Mouse (Mus musculus): ENCODE measurements around the gene Camp.

Gene Camp

GRCm38 (mm10) chr9:109870983-109871572 is 21.7 kb upstream of the Camp start:
- peak; percentile 66; the same call in 1 of the 2 replicates for TF ChIP-seq GATA4 (IDR thresholded peaks at IDR 0.05; ENCODE audit: insufficient replicate concordance, low read length)

- no peak for TF ChIP-seq GATA4 (IDR thresholded peaks at IDR 0.05; ENCODE audit: insufficient replicate concordance, low read length)
Observed at GRCm38 (mm10) chr9:109866218-109866617, 16.8 kb upstream of the Camp start.

- TF ChIP-seq GATA4 (IDR thresholded peaks at IDR 0.05; ENCODE audit: insufficient replicate concordance, low read length), result no peak
Observed at GRCm38 (mm10) chr9:109863085-109863484, 13.7 kb upstream of the Camp start.

DNA sequence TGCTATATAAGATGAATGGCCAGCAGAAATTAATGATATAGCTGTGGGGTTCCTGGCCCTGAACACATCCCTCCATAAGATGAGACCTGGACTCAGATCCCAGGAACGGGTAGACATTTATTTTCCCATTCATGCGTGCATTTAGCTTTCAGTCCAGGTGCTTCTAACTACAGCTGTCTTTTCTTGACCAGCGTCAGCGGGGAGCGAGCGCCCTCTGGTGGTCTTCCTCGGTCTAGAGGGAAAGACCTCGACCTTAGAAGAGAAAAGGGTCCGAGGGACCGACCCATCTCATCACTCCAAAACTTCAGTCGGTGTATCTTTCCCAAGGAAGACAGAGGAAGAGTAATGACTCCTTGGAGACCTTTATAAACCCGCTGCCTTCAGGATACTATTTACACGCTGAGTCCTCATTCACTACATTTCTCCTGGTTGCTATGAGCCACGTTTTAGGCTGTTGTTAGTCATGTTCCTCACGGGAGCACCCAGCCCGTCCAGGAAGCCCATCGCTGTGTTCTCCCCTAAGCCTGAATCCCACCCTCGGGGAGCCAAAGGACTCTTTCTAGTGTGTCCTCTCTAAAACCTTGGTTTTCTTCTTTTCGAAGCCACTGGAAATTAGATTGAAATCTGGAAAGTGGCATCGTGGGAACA is 13.1 kb upstream of the Camp start:
- TF ChIP-seq GATA4 (IDR thresholded peaks at IDR 0.05; ENCODE audit: insufficient replicate concordance, low read length), result no peak

DNA sequence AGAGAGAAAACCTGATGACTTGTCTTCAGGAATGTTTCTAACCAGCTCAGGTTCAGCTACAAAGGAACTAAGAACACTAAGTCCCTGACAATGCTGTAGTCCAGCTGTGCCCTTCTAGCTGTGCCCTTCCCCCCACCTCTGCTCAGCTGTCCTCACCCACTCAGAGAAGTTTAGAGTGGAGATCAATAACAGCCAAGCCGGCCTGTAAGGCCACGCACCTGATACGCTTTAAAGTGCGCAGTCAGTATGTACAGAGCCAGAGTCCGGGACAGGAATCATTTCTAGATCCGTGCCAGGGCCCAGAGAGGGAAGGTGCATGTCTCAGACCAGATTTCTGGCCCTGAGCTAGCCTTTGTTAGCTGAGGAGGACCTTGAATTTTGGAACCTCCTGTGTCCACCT is 6.5 kb upstream of the Camp start:
- no peak for TF ChIP-seq GATA4 (IDR thresholded peaks at IDR 0.05; ENCODE audit: insufficient replicate concordance, low read length)

GRCm38 (mm10) chr9:109854341-109854740 is 4.9 kb upstream of the Camp start:
- TF ChIP-seq GATA4 (IDR thresholded peaks at IDR 0.05; ENCODE audit: insufficient replicate concordance, low read length), result no peak

- no peak for TF ChIP-seq GATA4 (IDR thresholded peaks at IDR 0.05; ENCODE audit: insufficient replicate concordance, low read length)
Observed at GRCm38 (mm10) chr9:109850099-109850498, 682 bp upstream of the Camp start.

DNA sequence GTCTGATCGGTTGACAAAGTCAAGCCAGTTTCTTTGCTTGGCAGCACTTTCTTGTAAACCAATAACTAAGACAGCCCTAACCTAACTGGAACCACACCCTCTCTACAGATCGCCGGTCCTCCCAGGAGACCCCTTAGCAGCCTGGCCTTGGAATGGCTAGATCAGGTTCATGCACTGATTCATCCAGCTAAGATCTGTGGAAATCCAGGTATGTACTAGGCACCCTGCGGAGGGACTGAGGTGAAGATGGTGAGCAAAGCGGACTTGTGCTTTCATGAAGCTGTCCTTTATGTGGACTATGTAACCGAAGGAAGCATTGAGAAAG is 16.4 kb downstream of the Camp start:
- no peak for TF ChIP-seq GATA4 (IDR thresholded peaks at IDR 0.05; ENCODE audit: insufficient replicate concordance, low read length)

- TF ChIP-seq GATA4 (IDR thresholded peaks at IDR 0.05; ENCODE audit: insufficient replicate concordance, low read length), result peak; percentile 68; the same call in 1 of the 2 replicates
Observed at GRCm38 (mm10) chr9:109832391-109833087, 16.9 kb downstream of the Camp start, which contains the start of gene Nme6. Gene Nme6 (plus strand): TSS chr9:109832749.

GRCm38 (mm10) chr9:109826181-109826580 is 23.2 kb downstream of the Camp start:
- TF ChIP-seq GATA4 (IDR thresholded peaks at IDR 0.05; ENCODE audit: insufficient replicate concordance, low read length), result no peak

DNA sequence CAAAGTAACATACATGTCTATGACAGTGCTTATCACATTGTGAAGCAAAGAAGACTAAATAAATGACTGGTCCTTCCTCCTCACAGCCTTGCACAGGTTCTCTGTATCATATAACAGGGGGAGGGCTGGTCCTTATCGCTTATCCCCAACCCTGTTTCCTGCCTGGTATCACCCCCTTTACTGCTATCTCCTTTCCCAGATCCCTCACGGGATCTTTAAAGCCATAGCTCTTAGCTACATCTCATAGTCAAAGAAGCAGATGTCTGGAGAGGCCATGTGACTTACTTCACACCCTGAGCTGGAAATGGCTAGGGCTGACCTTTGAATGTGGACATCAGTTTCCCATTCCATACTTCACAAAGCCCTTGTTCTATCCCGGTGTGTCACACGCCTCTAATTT is 23.7 kb downstream of the Camp start:
- TF ChIP-seq GATA4 (IDR thresholded peaks at IDR 0.05; ENCODE audit: insufficient replicate concordance, low read length), result no peak

DNA sequence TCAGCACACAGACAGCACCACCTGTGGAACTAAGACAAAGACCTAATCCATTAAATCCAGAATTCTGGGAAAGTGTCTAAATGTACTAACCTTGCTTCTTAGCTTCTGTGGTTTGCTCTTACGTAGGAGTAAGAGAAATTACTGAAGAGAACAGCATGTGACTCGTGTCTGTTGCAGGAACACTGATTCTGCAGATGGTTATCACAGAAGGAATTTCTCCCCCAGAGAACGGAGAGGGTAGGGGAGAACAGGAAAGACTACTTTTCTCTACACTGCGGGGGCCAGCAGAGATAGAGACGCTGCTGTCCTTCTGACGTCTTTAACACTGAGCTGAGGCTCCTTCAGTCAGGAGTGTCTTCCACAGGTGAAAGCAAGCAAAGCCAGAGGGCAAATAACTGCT is 33.1 kb downstream of the Camp start:
- no peak for TF ChIP-seq GATA4 (IDR thresholded peaks at IDR 0.05; ENCODE audit: insufficient replicate concordance, low read length)

GRCm38 (mm10) chr9:109813424-109813823 is 36.0 kb downstream of the Camp start:
- TF ChIP-seq GATA4 (IDR thresholded peaks at IDR 0.05; ENCODE audit: insufficient replicate concordance, low read length), result no peak

DNA sequence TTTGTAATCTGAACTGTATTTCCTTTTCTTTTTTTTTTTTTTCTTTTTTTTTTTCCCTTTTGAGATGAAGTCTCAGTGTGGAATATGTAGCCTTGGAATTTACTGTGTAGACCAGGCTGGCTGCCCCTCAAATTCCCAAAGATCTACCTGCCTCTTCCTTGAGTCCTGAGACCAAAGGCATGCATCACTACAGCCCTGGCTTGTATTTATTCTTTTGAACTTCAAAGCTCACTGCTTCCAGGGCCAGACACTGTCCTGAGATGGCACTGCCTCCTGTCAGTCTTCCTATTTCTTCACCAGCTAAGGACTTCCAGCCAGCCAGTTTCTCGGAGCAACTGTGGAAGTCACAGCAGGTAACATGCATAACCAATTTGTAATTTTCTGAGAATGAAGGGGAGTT is 37.4 kb downstream of the Camp start, which contains the start of gene Spink8:
Spink8 (plus strand) TSS at position 301 of the 400 bp plus-strand sequence.
- no peak for TF ChIP-seq GATA4 (IDR thresholded peaks at IDR 0.05; ENCODE audit: insufficient replicate concordance, low read length)

GRCm38 (mm10) chr9:109807898-109808297 is 41.5 kb downstream of the Camp start:
- no peak for TF ChIP-seq GATA4 (IDR thresholded peaks at IDR 0.05; ENCODE audit: insufficient replicate concordance, low read length)

DNA sequence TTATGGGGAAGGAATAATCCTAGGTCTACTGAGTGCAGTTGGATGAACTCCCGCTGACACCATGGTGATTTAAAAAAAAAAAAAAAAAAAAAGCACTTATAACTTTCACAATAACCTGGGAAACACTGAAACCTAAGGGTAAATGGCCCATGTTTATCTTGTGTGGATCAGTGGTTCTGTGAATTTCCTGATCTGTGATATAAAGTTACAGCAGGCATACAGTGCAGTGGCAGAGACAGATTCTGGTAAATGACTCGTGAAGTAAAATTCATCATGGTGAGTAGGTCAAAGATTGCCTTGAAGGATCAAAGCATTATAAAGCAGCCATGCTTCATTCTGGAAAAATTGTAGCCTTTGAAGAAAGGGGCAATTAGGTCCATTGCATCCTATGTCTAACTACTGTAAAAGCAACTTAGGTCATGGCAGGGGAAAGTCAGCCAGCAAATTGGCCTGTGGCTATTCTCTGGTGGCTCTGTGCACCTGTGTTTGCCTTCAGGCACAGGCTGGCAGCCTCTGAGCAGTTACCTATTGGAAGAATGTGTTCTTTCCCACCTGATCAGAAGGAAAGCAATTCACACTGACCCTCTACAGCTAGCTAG is 42.6 kb downstream of the Camp start:
- TF ChIP-seq GATA4 (IDR thresholded peaks at IDR 0.05; ENCODE audit: insufficient replicate concordance, low read length), result no peak

Measured in liver, adult (tissue).